Mouse (Mus musculus): ENCODE results near the gene Gpr62.
"Not testable (repeated sequence)": the region's sequence is repeated elsewhere in the genome, so short reads cannot be mapped to it uniquely, and the experiment has no call there.

Gpr62 gene

GRCm38 (mm10) chr9:106465571-106466200 lies at the start of gene Gpr62:
Gpr62 (minus strand) TSS chr9:106465938.
- in situ Hi-C loops (cut with MseI, MboI), result no loop called here

- in situ Hi-C loops (cut with MseI, MboI), result no loop called here
These were observed 48.5 kb upstream of the Gpr62 start, which contains the start of gene Iqcf5 for GRCm38 (mm10) chr9:106514273-106514672. Iqcf5 (plus strand) TSS chr9:106514573.

- in situ Hi-C loops (cut with MseI, MboI), result no loop called here
These were observed 47.8 kb upstream of the Gpr62 start for GRCm38 (mm10) chr9:106513566-106513965.

GRCm38 (mm10) chr9:106512729-106513450 lies 47.2 kb upstream of the Gpr62 start:
- in situ Hi-C loops (cut with MseI, MboI), result no loop called here

DNA sequence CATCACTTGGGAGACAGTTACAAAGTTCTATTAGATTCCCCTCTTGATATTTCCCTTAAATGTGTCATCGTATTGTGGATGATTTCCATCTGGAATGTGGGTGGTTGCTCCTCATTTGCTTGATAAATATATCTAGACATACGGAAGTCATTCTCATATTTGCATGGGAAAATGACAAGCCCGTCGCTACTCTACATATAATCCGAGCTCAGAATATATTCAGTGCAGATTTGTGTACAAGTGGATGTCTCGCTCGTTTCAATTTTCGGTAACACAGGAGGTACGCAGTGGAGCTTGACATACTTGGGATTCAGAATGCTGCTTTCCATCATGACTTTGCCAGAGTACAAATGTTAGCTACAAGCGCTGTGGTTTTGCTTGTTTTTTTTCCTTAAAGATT lies 43.6 kb upstream of the Gpr62 start:
- in situ Hi-C loops (cut with MseI, MboI), result no loop called here

- in situ Hi-C loops (cut with MseI, MboI), result no loop called here
These were observed 38.5 kb upstream of the Gpr62 start for GRCm38 (mm10) chr9:106504246-106504645.

DNA sequence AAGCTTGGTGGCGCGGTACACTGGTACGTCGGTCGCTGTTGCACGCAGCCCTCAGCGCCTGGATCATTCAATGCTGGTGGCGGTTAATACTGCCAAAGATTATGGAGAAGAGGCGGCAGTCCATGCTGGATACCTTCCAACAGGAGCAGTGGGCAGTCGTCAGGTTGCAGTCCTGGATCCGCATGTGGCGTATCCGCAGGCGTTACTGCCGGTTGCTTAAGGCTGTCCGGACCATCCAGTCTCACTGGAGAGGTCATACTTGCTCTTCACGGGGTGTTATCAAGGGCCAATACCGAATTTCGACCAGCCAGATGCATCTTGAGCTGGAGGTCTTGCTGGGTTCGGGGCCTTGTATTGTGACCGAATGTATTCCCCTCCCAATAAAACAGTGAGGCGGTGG lies 36.1 kb upstream of the Gpr62 start:
- in situ Hi-C loops (cut with MseI, MboI), result no loop called here

GRCm38 (mm10) chr9:106499667-106500066 lies 33.9 kb upstream of the Gpr62 start, which contains the start of gene Iqcf1:
Iqcf1 (plus strand) TSS chr9:106499967.
- in situ Hi-C loops (cut with MseI, MboI), result no loop called here

- in situ Hi-C loops (cut with MseI, MboI), result not testable (repeated sequence)
These were observed 21.9 kb upstream of the Gpr62 start for GRCm38 (mm10) chr9:106487602-106488001.

DNA sequence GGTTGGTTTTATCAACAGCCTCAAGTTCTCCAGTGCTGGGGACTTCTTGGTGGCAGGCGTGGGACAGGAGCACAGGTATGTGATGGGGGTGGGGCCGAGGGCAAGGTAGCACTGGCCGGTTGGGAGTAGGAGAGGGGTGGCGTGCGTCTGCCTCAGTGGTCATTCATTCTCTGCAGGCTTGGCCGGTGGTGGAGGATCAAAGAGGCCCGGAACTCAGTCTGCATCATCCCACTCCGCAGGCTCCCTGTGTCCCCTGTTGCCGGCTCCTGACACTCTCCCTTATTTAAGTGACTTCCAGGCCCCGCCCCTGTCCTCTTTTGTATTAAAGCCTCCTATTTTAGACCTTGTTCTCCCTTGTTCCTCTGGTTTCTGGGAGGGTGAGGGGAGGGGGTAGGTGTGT lies 19.3 kb upstream of the Gpr62 start:
- in situ Hi-C loops (cut with MseI, MboI), result no loop called here

DNA sequence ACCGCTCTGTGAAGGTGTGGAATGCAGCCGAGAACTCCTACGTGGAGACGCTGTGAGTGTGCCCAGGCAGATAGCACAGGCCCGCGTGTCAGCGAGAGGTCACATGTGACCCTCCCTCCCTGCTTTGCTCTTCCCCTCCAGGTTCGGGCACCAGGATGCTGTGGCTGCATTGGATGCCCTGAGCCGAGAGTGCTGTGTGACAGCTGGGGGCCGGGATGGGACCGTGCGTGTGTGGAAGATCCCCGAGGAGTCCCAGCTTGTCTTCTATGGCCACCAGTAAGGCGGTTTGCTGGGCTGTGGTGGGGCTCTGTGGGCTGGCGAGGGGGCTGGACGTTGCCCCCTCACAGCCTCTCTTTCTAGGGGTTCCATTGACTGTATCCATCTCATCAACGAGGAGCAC lies 17.9 kb upstream of the Gpr62 start:
- in situ Hi-C loops (cut with MseI, MboI), result no loop called here

- in situ Hi-C loops (cut with MseI, MboI), result no loop called here
These were observed 17.4 kb upstream of the Gpr62 start for GRCm38 (mm10) chr9:106483136-106483535.

DNA sequence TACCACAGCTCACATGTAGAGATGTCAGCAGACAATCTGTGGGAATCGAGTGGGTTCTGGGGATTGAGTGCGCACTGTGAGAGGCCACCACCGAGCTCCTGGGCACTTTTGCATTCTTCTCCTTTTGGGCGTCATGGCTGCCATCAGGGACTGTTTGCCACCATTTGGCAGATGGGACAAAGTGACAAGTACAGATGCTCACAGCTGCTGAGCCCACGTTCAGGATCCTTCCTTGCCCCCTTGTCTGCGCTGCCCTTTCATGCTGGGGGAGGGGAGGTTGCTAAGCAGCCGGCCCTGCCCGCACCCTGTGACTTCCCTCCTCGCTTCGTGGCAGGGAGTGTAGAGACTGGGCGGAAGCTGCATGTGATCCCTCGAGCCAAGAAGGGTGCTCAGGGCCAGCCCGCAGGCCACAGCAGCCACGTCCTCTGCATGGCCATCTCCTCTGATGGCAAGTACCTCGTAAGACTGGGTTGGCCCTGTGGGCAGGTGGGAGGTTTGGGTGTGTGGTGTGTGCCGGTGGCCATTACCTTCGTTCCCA lies 16.9 kb upstream of the Gpr62 start:
- in situ Hi-C loops (cut with MseI, MboI), result no loop called here

DNA sequence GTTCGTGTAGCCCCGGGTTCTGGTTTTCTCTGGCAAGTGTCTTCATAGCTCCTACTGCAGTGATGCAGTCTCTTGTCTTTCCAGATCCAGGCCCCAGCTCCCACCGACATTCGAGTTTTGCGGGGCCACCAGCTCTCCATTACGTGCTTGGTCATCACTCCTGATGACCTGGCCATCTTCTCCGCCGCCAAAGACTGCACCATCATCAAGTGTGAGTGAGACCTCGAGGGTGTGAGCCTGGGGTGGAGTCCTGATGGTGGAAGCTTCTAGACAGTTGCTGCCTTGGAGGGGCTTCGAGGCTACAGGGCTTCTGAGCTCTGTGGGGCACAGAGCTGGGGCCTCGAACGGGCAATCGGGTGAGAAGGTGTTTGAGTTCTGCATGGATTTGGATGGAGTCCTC lies 15.9 kb upstream of the Gpr62 start:
- in situ Hi-C loops (cut with MseI, MboI), result no loop called here

- in situ Hi-C loops (cut with MseI, MboI), result no loop called here
These were observed 15.3 kb upstream of the Gpr62 start for GRCm38 (mm10) chr9:106481075-106481474.

DNA sequence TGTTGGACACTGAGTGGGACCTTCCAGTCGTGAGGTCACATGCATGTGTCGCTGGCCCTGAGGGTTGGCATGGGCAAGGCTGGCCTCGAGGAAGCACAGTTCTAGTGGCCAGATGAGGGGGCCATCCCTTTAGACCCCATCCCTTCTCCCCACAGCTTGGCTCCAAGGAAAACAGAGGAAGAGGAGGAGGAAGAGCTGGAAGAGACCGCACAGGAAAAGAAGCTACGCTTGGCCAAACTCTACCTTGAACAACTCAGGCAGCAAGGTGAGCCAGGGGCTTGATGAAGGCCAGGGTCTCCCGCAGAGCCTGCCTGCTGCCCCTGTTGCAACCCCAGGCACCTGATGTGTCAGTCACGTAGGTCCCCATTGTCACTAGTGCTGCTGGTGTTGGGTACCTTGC lies 14.8 kb upstream of the Gpr62 start:
- in situ Hi-C loops (cut with MseI, MboI), result no loop called here

DNA sequence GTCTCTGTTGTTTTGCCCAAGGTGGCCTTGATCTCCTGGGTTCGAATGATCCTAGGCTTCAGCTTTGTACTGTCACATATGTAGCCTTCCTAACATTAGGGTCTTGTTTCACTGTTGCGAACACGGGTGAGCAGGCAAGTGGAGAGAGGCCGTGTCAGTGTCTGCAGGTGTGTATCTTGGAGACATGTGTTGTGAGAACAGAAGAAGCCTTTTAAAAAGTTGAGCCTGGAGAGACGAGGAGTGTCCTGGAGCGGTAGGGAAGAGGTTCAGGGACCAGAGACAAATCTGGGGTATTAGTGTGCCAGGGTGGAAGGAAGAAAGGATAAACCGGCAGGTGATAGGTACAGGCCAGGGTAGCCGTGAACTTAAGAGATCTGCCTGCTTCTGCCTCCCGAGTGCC lies 12.4 kb upstream of the Gpr62 start:
- in situ Hi-C loops (cut with MseI, MboI), result no loop called here

GRCm38 (mm10) chr9:106477649-106478048 lies 11.9 kb upstream of the Gpr62 start:
- in situ Hi-C loops (cut with MseI, MboI), result no loop called here

- in situ Hi-C loops (cut with MseI, MboI), result no loop called here
These were observed 11.3 kb upstream of the Gpr62 start, which contains the start of gene Parp3 for GRCm38 (mm10) chr9:106476924-106477484. Parp3 (minus strand) TSS chr9:106476949.

- in situ Hi-C loops (cut with MseI, MboI), result no loop called here
These were observed 10.5 kb upstream of the Gpr62 start for GRCm38 (mm10) chr9:106476002-106476923.

DNA sequence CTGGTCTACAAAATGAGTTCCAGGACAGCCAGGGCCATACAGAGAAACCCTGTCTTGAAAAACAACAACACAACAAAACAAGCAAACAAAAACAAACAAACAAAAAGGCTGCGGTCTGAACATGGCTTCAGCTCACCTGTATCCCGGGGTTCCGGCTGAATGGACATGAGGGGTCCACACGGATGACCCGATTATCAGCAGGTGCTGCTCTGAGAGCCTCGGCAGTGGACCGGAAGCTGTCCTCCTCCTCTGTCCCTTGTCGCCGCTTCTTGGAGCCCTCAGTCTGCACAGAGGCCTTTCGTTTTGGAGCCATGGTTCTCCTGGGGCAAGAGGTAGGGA lies 9.9 kb upstream of the Gpr62 start, which contains the start of gene Rrp9:
TSS of gene Rrp9 (plus strand) at position 301 of the 339 bp plus-strand sequence.
- in situ Hi-C loops (cut with MseI, MboI), result no loop called here

- in situ Hi-C loops (cut with MseI, MboI), result no loop called here
These were observed 9.3 kb upstream of the Gpr62 start for GRCm38 (mm10) chr9:106475046-106475445.

Measured in mouse trophoblast stem cell (cell line).